Mouse (Mus musculus) embryonic fibroblast, embryonic 13.5 days (primary cell): Measurements from ENCODE around the gene Slc38a2.

Experiments
- CTCF ChIP-seq: IDR thresholded peaks from 2 replicates; pipeline ENCODE4 v1.5.1; 2011; ENCODE audit warnings: mild to moderate bottlenecking, control low read depth, low read length, moderate library complexity, borderline replicate concordance; ENCODE audit not compliant: insufficient read depth
- POLR2A ChIP-seq: IDR thresholded peaks from 2 replicates; pipeline ENCODE4 v1.6.1; 2011; ENCODE audit warnings: low read depth, mild to moderate bottlenecking, control low read depth, low read length, moderate library complexity

DNA sequence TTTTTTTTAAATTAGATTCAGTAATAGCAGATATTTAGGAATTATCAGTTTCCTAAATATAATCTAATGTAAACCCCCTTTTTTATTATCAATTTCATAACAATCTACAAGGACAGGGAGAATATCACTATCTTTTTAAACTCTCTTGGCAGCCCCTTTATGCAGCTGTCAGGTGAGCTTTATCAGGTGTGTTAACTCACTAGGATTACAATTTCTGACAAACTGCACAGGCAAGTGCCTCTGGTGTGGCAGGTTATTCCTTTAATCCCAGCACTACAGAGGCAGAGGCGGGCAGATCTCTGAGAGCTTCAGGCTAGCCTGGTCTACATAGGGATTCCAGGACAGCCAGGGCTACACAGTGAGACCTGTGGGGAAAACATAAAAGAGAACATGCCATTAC lies 45.8 kb upstream of the Slc38a2 start:
- TF ChIP-seq CTCF (no peak), POLR2A (no peak)
